28 mouse cellular contexts compared by ENCODE assay signal in the genomic region with DNA sequence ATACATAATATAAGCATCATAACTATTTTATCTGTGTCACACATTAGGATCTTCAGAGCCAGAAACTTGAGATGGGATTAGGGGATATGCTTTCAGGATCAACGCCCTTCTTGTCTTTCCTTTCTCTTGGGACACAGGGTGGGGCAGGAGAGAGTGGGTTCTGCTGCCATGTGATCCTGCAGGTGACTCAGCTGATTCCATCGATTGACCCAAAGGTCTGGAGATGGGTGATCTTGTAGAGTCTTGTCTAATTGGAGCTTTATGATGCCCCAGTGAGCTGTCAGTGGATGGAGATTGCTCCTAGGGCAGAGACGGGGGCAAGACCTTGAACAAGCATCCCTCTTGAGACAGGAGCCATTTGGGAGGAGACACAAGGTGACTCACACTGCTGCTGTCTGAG.
"Had no signal": no experiment of that assay in that cellular context is flagged by ENCODE, and none has a peak within 500 bp of the region (broad histone marks: within the 10 kb centered on the region; RNA-seq: fewer than 3 reads in every experiment).

No protein-coding gene starts in this region.

- H3K4me2 ChIP-seq: heart, embryonic 11.5 days; heart, embryonic 13.5 days; heart, embryonic 15.5 days; hindbrain, embryonic 13.5 days; hindbrain, embryonic 15.5 days; kidney, embryonic 15.5 days; limb, embryonic 12.5 days; liver, embryonic 11.5 days; liver, embryonic 13.5 days had no signal

- ATAC-seq: hindbrain, postnatal 0 days; intestine, embryonic 16.5 days had no signal

- H3K27ac ChIP-seq: gastrocnemius, adult 2 months; heart, adult 2 months; heart, embryonic 13.5 days; heart, embryonic 15.5 days; hindbrain, embryonic 13.5 days; hindbrain, embryonic 15.5 days; hindbrain, postnatal 0 days; kidney, embryonic 15.5 days; kidney, postnatal 0 days; limb, embryonic 10.5 days; limb, embryonic 12.5 days; liver, embryonic 13.5 days had no signal

- H3K4me3 ChIP-seq: gastrocnemius, adult 2 months; heart, adult 2 months; heart, embryonic 13.5 days; heart, embryonic 15.5 days; hindbrain, embryonic 13.5 days; hindbrain, embryonic 15.5 days; kidney, embryonic 15.5 days; limb, embryonic 10.5 days; limb, embryonic 12.5 days; liver, embryonic 13.5 days had no signal

- DNase-seq: gastrocnemius, adult 2 months; gastrocnemius, postnatal 10 days; gastrocnemius, postnatal 25 days; heart, adult 11 months; heart, adult 2 months; heart, postnatal 14 days; heart, postnatal 36 days; kidney, adult 11 months; kidney, adult 2 months; kidney, adult 9 months; kidney, postnatal 14 days; kidney, postnatal 36 days; layer of hippocampus, adult 9-11 months; layer of hippocampus, postnatal 36 days; liver; liver, embryonic 13.5 days had no signal

- H3K9me3 ChIP-seq: heart, embryonic 13.5 days; heart, embryonic 15.5 days; hindbrain, embryonic 13.5 days; hindbrain, embryonic 15.5 days; kidney, embryonic 15.5 days; limb, embryonic 10.5 days; limb, embryonic 12.5 days; liver, embryonic 13.5 days had no signal

- H3K9ac ChIP-seq: heart, embryonic 13.5 days; heart, embryonic 15.5 days; hindbrain, embryonic 13.5 days; hindbrain, embryonic 15.5 days; kidney, embryonic 15.5 days; limb, embryonic 12.5 days; liver, embryonic 13.5 days had no signal

- H3K36me3 ChIP-seq: heart, embryonic 13.5 days; heart, embryonic 15.5 days; hindbrain, embryonic 13.5 days; hindbrain, embryonic 15.5 days; kidney, embryonic 15.5 days; limb, embryonic 10.5 days; limb, embryonic 12.5 days; liver, embryonic 13.5 days had no signal

- H3K27me3 ChIP-seq: heart, embryonic 15.5 days; hindbrain, embryonic 13.5 days; hindbrain, embryonic 15.5 days; kidney, embryonic 15.5 days; liver, embryonic 13.5 days had no signal

- H3K4me1 ChIP-seq: heart, embryonic 13.5 days; heart, embryonic 15.5 days; limb, embryonic 12.5 days; liver, embryonic 13.5 days had no signal
